Mouse (Mus musculus) lung, embryonic 14.5 days (tissue): ENCODE measurements at regions not wholly inside any gene's neighbourhood (a gene's known extent, or its start where the extent isn't known, plus 50 kb on each side); places are given as distances from the start of the nearest gene placed in this dataset.
"Not testable (repeated sequence)": the region's sequence is repeated elsewhere in the genome, so short reads cannot be mapped to it uniquely, and the experiment has no call there.

Experiments used
- ATAC-seq: fragments of 200-750 bp; cut with Nextera tagmentation; 2 replicates; pipeline ENCODE4 v1.8.0; 2017; ENCODE audit warnings: mild to moderate bottlenecking, moderate TSS enrichment, moderate library complexity; ENCODE audit not compliant: insufficient read depth
- DNase-seq: peaks from one replicate; pipeline ENCODE4 v3.0.0-alpha.2; 2015
- H3K27ac ChIP-seq: fragments of 300-500 bp; sonication (generic); 2 replicates; pipeline ENCODE4 v1.5.1; 2014; ENCODE audit warnings: low read depth, mild to moderate bottlenecking, moderate library complexity
- H3K27me3 ChIP-seq: fragments of 300-500 bp; sonication (generic); 2 replicates; pipeline ENCODE4 v1.6.1; 2014; ENCODE audit warnings: low read length, control low read depth; ENCODE audit not compliant: insufficient read depth
- H3K36me3 ChIP-seq: fragments of 300-500 bp; sonication (generic); 2 replicates; pipeline ENCODE4 v1.6.1; 2014; ENCODE audit warnings: control low read depth; ENCODE audit not compliant: insufficient read depth
- H3K4me1 ChIP-seq: fragments of 300-500 bp; sonication (generic); 2 replicates; pipeline ENCODE4 v1.6.1; 2014; ENCODE audit warnings: antibody characterized with exemption, control low read depth; ENCODE audit not compliant: insufficient read depth
- H3K4me2 ChIP-seq: fragments of 300-500 bp; sonication (generic); 2 replicates; pipeline ENCODE4 v1.6.1; 2014; ENCODE audit warnings: mild to moderate bottlenecking
- H3K4me3 ChIP-seq: fragments of 300-500 bp; sonication (generic); 2 replicates; pipeline ENCODE4 v1.5.1; 2014; ENCODE audit warnings: low read depth, low read length
- H3K9ac ChIP-seq: fragments of 300-500 bp; sonication (generic); 2 replicates; pipeline ENCODE4 v1.6.1; 2014
- H3K9me3 ChIP-seq: fragments of 300-500 bp; sonication (generic); 2 replicates; pipeline ENCODE4 v1.6.1; 2016; ENCODE audit warnings: low read depth, low read length, control low read depth
- CTCF ChIP-seq: IDR thresholded peaks from 2 replicates; pipeline ENCODE4 v1.5.1; 2016; ENCODE audit warnings: antibody characterized with exemption, low read depth
- WGBS: fragments of 180-500 bp; shearing (Covaris S2); extraction: QIAGEN DNeasy Blood & Tissue Kit; methylation state at CpG from one replicate; pipeline ENCODE4 v1.1.7; 2014; 5-methylcytosine and 5-hydroxymethylcytosine counted together

- H3K9ac ChIP-seq, ATAC-seq, H3K4me3 ChIP-seq, H3K27me3 ChIP-seq, H3K27ac ChIP-seq, H3K36me3 ChIP-seq, H3K4me2 ChIP-seq, H3K9me3 ChIP-seq, H3K4me1 ChIP-seq: not testable (repeated sequence)
- DNase-seq = peak; percentile 46
- WGBS = 5% methylated on average over 2 of the region's 2 CpGs
These were observed 78.5 kb downstream of the 1700010I14Rik start for GRCm38 (mm10) chr17:9066633-9067032.

DNA sequence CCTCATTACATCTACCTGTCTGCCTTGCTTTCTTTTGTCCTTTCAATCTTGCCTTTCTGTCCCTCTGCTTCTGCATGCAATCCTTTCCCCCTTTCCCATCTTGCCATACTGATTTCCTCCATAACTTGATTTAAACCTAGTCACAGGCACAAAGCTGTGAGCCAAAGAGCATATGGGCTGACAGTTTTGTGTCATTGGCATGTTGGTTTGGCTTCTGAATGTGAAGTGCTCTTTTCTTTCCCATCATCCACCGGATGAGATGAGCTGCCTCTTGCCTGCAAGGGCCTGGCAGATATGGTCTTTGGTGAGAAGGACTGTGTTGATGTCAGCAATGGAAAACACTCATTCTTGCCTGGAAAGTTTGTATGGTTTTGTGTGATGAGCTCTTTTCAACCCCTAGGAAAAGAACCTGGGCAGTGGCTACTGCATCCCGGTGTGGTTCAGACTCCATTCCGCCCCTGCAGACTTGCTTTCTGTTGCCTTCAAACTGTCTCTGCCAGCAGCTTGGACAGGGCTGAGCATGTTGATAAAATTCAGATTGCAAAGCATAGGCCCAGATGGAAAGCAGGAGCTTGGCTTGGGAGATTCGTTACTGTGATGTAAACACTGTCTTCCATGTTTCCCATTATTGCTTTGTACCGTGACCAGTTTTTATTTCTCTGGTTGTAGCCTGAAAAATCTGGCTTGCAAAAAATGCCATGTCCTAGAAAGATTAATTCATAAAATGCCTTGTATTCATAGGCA, 80.9 kb downstream of the 1700010I14Rik start:
- H3K9ac ChIP-seq = no peak overlapping the region
- H3K27ac ChIP-seq = no peak overlapping the region
- no peaks in the 10 kb centered on the region for H3K4me1 ChIP-seq
- TF ChIP-seq CTCF = no peak
- WGBS = 77% methylated on average over 5 of the region's 5 CpGs
- H3K27me3 ChIP-seq = no peaks in the 10 kb centered on the region
- no peaks in the 10 kb centered on the region for H3K9me3 ChIP-seq
- no peaks in the 10 kb centered on the region for H3K36me3 ChIP-seq
- no peak overlapping the region for H3K4me2 ChIP-seq
- no peak for DNase-seq
- no peak overlapping the region for H3K4me3 ChIP-seq
- ATAC-seq = no peak

DNA sequence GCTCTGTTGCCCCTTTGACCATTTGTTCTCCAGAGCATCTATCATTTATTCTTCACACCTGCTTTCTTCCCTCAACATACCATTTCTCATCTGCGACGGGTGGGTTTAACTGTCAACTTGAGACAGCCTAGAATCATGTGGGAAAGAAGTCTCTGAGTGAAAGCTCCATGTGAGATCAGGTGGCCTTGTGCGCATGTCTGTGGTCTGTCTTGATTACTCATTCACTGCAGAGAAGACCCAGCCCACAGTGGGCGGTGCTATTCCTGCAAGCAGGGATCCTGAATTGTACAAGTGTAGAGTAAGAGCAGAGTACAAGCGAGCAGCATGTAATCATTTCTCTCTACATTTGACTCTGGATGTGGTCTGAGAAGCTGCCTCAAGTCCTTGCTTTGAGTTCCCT, 95.5 kb downstream of the 1700010I14Rik start:
- Histone ChIP-seq H3K4me1 (no peaks in the 10 kb centered on the region), H3K36me3 (no peaks in the 10 kb centered on the region), H3K9ac (no peak overlapping the region), H3K9me3 (no peaks in the 10 kb centered on the region), H3K4me3 (no peak overlapping the region), H3K27me3 (no peaks in the 10 kb centered on the region), H3K4me2 (no peak overlapping the region), H3K27ac (no peak overlapping the region)
- DNase-seq = no peak
- WGBS = 79% methylated on average over 5 of the region's 5 CpGs
- ATAC-seq = no peak
- TF ChIP-seq CTCF = no peak

GRCm38 (mm10) chr17:9127866-9128265, 139.7 kb downstream of the 1700010I14Rik start:
- WGBS = 58% methylated on average over 8 of the region's 8 CpGs
- TF ChIP-seq CTCF = no peak
- H3K36me3 ChIP-seq = no peaks in the 10 kb centered on the region
- H3K4me2 ChIP-seq = no peak overlapping the region
- no peak overlapping the region for H3K27ac ChIP-seq
- no peak for ATAC-seq
- H3K9ac ChIP-seq = no peak overlapping the region
- H3K9me3 ChIP-seq = no peaks in the 10 kb centered on the region
- no peaks in the 10 kb centered on the region for H3K4me1 ChIP-seq
- no peak overlapping the region for H3K4me3 ChIP-seq
- no peak for DNase-seq
- H3K27me3 ChIP-seq = no peaks in the 10 kb centered on the region

DNA sequence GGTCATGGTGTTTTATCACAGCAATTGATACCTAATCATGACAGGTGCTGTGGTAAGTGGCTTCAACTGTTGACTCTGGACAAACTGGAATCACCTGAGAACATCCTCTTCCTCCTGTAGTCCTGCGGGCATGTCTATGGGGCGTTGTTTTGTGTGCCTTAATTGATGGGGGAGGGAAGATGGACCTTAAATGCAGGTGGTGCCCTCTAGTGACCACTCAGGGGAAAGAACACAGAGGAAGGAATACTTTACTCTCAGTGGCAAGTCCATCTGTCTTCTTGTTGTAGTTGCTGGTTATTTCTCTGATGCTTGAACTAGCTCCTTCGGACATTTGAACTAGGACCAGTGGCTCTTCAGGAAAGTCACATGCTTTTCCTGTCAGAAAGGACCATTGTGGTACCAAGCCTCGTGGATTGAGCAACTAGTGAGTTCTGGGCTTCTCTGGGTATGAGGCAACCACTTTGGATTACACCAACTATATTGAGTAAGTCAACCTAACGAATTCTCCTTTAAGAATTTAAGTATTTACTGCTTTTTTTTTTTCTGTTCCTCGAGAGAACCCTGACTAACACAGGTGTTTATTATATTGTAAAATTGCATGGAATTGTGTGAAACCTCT, 157.6 kb downstream of the 1700010I14Rik start:
- ATAC-seq (no peak), DNase-seq (no peak)
- 46% methylated on average over 6 of the region's 6 CpGs for WGBS
- Histone ChIP-seq H3K4me2 (no peak overlapping the region), H3K4me1 (no peaks in the 10 kb centered on the region), H3K4me3 (no peak overlapping the region), H3K27me3 (no peaks in the 10 kb centered on the region), H3K27ac (no peak overlapping the region), H3K36me3 (no peaks in the 10 kb centered on the region), H3K9ac (no peak overlapping the region), H3K9me3 (no peaks in the 10 kb centered on the region)
- TF ChIP-seq CTCF = peak; percentile 50

DNA sequence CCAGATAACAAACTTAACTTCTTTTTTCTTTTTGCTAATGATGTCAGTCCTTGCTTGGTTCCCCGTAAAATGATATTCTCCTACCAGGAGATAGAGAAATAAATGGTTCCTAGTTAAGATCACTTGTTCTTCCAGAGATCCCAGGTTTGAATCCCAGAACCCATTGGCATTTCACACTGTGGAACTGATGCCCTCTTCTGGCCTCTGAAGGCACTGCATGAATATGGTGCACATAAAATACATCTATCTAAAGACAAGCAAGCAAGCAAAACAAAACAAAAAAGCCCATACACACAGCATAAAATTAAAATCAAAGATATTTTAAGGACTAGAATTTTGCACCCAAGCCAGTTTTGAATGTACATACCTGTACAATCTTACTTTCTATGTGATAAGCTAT, 162.5 kb downstream of the 1700010I14Rik start:
- Histone ChIP-seq H3K9me3 (no peaks in the 10 kb centered on the region), H3K4me2 (no peak overlapping the region), H3K27me3 (no peaks in the 10 kb centered on the region), H3K4me1 (no peaks in the 10 kb centered on the region), H3K36me3 (no peaks in the 10 kb centered on the region), H3K9ac (no peak overlapping the region), H3K4me3 (no peak overlapping the region), H3K27ac (no peak overlapping the region)
- WGBS = 83% methylated on average over 1 of the region's 1 CpGs
- peak; percentile 33; the same call in 1 of the 2 replicates for TF ChIP-seq CTCF
- peak; percentile 13 for DNase-seq
- ATAC-seq = no peak

- Histone ChIP-seq H3K36me3 (no peaks in the 10 kb centered on the region), H3K9ac (no peak overlapping the region), H3K27me3 (no peaks in the 10 kb centered on the region), H3K4me1 (no peaks in the 10 kb centered on the region), H3K9me3 (no peaks in the 10 kb centered on the region), H3K4me3 (no peak overlapping the region), H3K27ac (no peak overlapping the region), H3K4me2 (no peak overlapping the region)
- no peak for TF ChIP-seq CTCF
- no peak for ATAC-seq
- no peak for DNase-seq
- WGBS = 50% methylated on average over 6 of the region's 6 CpGs
These were observed 174.0 kb downstream of the 1700010I14Rik start for GRCm38 (mm10) chr17:9162148-9162547.
